Mouse (Mus musculus): ENCODE results near the gene S1pr5. TPM values are rescaled to one million over a fixed set of nuclear protein-coding genes. Genes with fewer than 3 reads are reported as not detected.

S1pr5 gene
- polyA plus RNA-seq, 1 experiment from 2014 or later, result 0.07 TPM

GRCm38 (mm10) chr9:21219820-21220219, 28.4 kb downstream of the S1pr5 start:
- no peaks in the 10 kb centered on the region for H3K36me3 ChIP-seq
- H3K9ac ChIP-seq, result no peak overlapping the region
- ATAC-seq (ENCODE audit: extremely low read depth, insufficient number of reproducible peaks, low FRiP score, low TSS enrichment), result no peak
- peaks cover 3% of the 10 kb centered on the region; the same call in 1 of the 2 replicates for H3K9me3 ChIP-seq
- WGBS, result 53% methylated on average over 3 of the region's 3 CpGs
- H3K27ac ChIP-seq (replicated peaks), result no peak overlapping the region
- no peak overlapping the region for H3K4me3 ChIP-seq
- no peaks in the 10 kb centered on the region for H3K27me3 ChIP-seq (replicated peaks)
- peaks cover 12% of the 10 kb centered on the region for H3K4me1 ChIP-seq
- H3K4me2 ChIP-seq, result no peak overlapping the region

- Histone ChIP-seq H3K27me3 (replicated peaks) (no peaks in the 10 kb centered on the region), H3K4me3 (no peak overlapping the region), H3K36me3 (peaks cover 6% of the 10 kb centered on the region; the same call in 1 of the 2 replicates), H3K4me1 (peaks cover 6% of the 10 kb centered on the region), H3K9ac (no peak overlapping the region), H3K9me3 (no peaks in the 10 kb centered on the region), H3K27ac (replicated peaks) (no peak overlapping the region), H3K4me2 (no peak overlapping the region)
- no peak for ATAC-seq (ENCODE audit: extremely low read depth, insufficient number of reproducible peaks, low FRiP score, low TSS enrichment)
- WGBS, result 69% methylated on average over 25 of the region's 25 CpGs
These were observed 32.0 kb downstream of the S1pr5 start for GRCm38 (mm10) chr9:21216050-21216841.

- Histone ChIP-seq H3K4me1 (no peaks in the 10 kb centered on the region), H3K36me3 (peaks cover 20% of the 10 kb centered on the region), H3K9me3 (no peaks in the 10 kb centered on the region), H3K4me2 (no peak overlapping the region), H3K9ac (no peak overlapping the region), H3K27ac (replicated peaks) (no peak overlapping the region), H3K4me3 (no peak overlapping the region), H3K27me3 (replicated peaks) (no peaks in the 10 kb centered on the region)
- ATAC-seq (ENCODE audit: extremely low read depth, insufficient number of reproducible peaks, low FRiP score, low TSS enrichment), result no peak
- 46% methylated on average over 7 of the region's 7 CpGs for WGBS
These were observed 34.5 kb downstream of the S1pr5 start for GRCm38 (mm10) chr9:21213617-21214190.

- ATAC-seq (ENCODE audit: extremely low read depth, insufficient number of reproducible peaks, low FRiP score, low TSS enrichment), result no peak
- peaks cover 38% of the 10 kb centered on the region for H3K36me3 ChIP-seq
- H3K9me3 ChIP-seq, result no peaks in the 10 kb centered on the region
- 82% methylated on average over 7 of the region's 7 CpGs for WGBS
- H3K4me2 ChIP-seq, result no peak overlapping the region
- H3K9ac ChIP-seq, result no peak overlapping the region
- H3K27ac ChIP-seq (replicated peaks), result no peak overlapping the region
- H3K4me3 ChIP-seq, result no peak overlapping the region
- no peaks in the 10 kb centered on the region for H3K27me3 ChIP-seq (replicated peaks)
- H3K4me1 ChIP-seq, result no peaks in the 10 kb centered on the region
These were observed 36.6 kb downstream of the S1pr5 start for GRCm38 (mm10) chr9:21211624-21212023.

- Histone ChIP-seq H3K27ac (replicated peaks) (no peak overlapping the region), H3K9me3 (no peaks in the 10 kb centered on the region), H3K27me3 (replicated peaks) (no peaks in the 10 kb centered on the region), H3K4me2 (no peak overlapping the region), H3K4me3 (no peak overlapping the region), H3K4me1 (no peaks in the 10 kb centered on the region), H3K36me3 (peaks cover 38% of the 10 kb centered on the region), H3K9ac (no peak overlapping the region)
- no peak for ATAC-seq (ENCODE audit: extremely low read depth, insufficient number of reproducible peaks, low FRiP score, low TSS enrichment)
- WGBS, result 79% methylated on average over 6 of the region's 6 CpGs
These were observed 37.4 kb downstream of the S1pr5 start for GRCm38 (mm10) chr9:21210821-21211220.

GRCm38 (mm10) chr9:21208626-21209025, 39.6 kb downstream of the S1pr5 start:
- ATAC-seq (ENCODE audit: extremely low read depth, insufficient number of reproducible peaks, low FRiP score, low TSS enrichment), result no peak
- Histone ChIP-seq H3K4me2 (no peak overlapping the region), H3K9me3 (no peaks in the 10 kb centered on the region), H3K36me3 (peaks cover 48% of the 10 kb centered on the region), H3K9ac (no peak overlapping the region), H3K27me3 (replicated peaks) (no peaks in the 10 kb centered on the region), H3K4me1 (peaks cover 8% of the 10 kb centered on the region), H3K27ac (replicated peaks) (no peak overlapping the region), H3K4me3 (no peak overlapping the region)
- 75% methylated on average over 2 of the region's 2 CpGs for WGBS

- Histone ChIP-seq H3K27ac (replicated peaks) (no peak overlapping the region), H3K9me3 (no peaks in the 10 kb centered on the region), H3K9ac (no peak overlapping the region), H3K4me2 (no peak overlapping the region), H3K27me3 (replicated peaks) (no peaks in the 10 kb centered on the region), H3K4me1 (peaks cover 8% of the 10 kb centered on the region), H3K4me3 (no peak overlapping the region), H3K36me3 (peaks cover 59% of the 10 kb centered on the region)
- no peak for ATAC-seq (ENCODE audit: extremely low read depth, insufficient number of reproducible peaks, low FRiP score, low TSS enrichment)
- 86% methylated on average over 6 of the region's 6 CpGs for WGBS
These were observed 41.4 kb downstream of the S1pr5 start for GRCm38 (mm10) chr9:21206848-21207247.

GRCm38 (mm10) chr9:21204528-21205272, 43.5 kb downstream of the S1pr5 start:
- Histone ChIP-seq H3K27me3 (replicated peaks) (no peaks in the 10 kb centered on the region), H3K9ac (peak overlapping the region; percentile 58; the same call in 1 of the 2 replicates), H3K9me3 (no peaks in the 10 kb centered on the region), H3K36me3 (peaks cover 52% of the 10 kb centered on the region), H3K27ac (replicated peaks) (no peak overlapping the region), H3K4me1 (peaks cover 8% of the 10 kb centered on the region), H3K4me2 (peak overlapping the region; percentile 68), H3K4me3 (peak overlapping the region; percentile 43)
- WGBS, result 11% methylated on average over 23 of the region's 23 CpGs
- ATAC-seq (ENCODE audit: extremely low read depth, insufficient number of reproducible peaks, low FRiP score, low TSS enrichment), result peak; percentile 37; the same call in 1 of the 2 replicates

GRCm38 (mm10) chr9:21204156-21204527, 44.1 kb downstream of the S1pr5 start:
- Histone ChIP-seq H3K27ac (replicated peaks) (no peak overlapping the region), H3K4me2 (peak overlapping the region; percentile 68; the same call in 1 of the 2 replicates), H3K27me3 (replicated peaks) (no peaks in the 10 kb centered on the region), H3K36me3 (peaks cover 54% of the 10 kb centered on the region), H3K9me3 (no peaks in the 10 kb centered on the region), H3K4me1 (peaks cover 8% of the 10 kb centered on the region), H3K4me3 (no peak overlapping the region), H3K9ac (no peak overlapping the region)
- no peak for ATAC-seq (ENCODE audit: extremely low read depth, insufficient number of reproducible peaks, low FRiP score, low TSS enrichment)
- 34% methylated on average over 8 of the region's 8 CpGs for WGBS

- Histone ChIP-seq H3K27ac (replicated peaks) (no peak overlapping the region), H3K9ac (no peak overlapping the region), H3K4me2 (no peak overlapping the region), H3K27me3 (replicated peaks) (no peaks in the 10 kb centered on the region), H3K36me3 (peaks cover 32% of the 10 kb centered on the region), H3K9me3 (no peaks in the 10 kb centered on the region), H3K4me1 (peaks cover 6% of the 10 kb centered on the region), H3K4me3 (no peak overlapping the region)
- no peak for ATAC-seq (ENCODE audit: extremely low read depth, insufficient number of reproducible peaks, low FRiP score, low TSS enrichment)
- WGBS, result 73% methylated on average over 3 of the region's 3 CpGs
These were observed 49.3 kb downstream of the S1pr5 start for GRCm38 (mm10) chr9:21198960-21199359.

GRCm38 (mm10) chr9:21197981-21198380, 50.3 kb downstream of the S1pr5 start:
- Histone ChIP-seq H3K27ac (replicated peaks) (no peak overlapping the region), H3K4me1 (peaks cover 6% of the 10 kb centered on the region), H3K36me3 (peaks cover 30% of the 10 kb centered on the region), H3K4me3 (no peak overlapping the region), H3K9ac (no peak overlapping the region), H3K4me2 (no peak overlapping the region), H3K27me3 (replicated peaks) (no peaks in the 10 kb centered on the region), H3K9me3 (no peaks in the 10 kb centered on the region)
- 37% methylated on average over 4 of the region's 4 CpGs for WGBS
- ATAC-seq (ENCODE audit: extremely low read depth, insufficient number of reproducible peaks, low FRiP score, low TSS enrichment), result no peak
